Mouse (Mus musculus): ENCODE measurements around the gene Epb41l5. TPM values are rescaled to one million over a fixed set of nuclear protein-coding genes. Genes with fewer than 3 reads are reported as not detected.

The Epb41l5 gene
- total RNA-seq, 2 experiments from 2014 or later: 2.7 to 5.6 TPM

GRCm38 (mm10) chr1:119505951-119506350, 142.8 kb downstream of the Epb41l5 start:
- intact Hi-C loops (cut with DNase I): loop anchor here (10.0 kb wide), 1 partner anchor 1191 kb away; the partner anchor contains the start of gene Tsn
- no peak for DNase-seq

- intact Hi-C loops (cut with DNase I): loop anchor here (10.0 kb wide), 1 partner anchor 1190 kb away; the partner anchor contains the start of gene Tsn
- peak; percentile 96 for DNase-seq
These were observed 144.3 kb downstream of the Epb41l5 start, which contains the start of gene Ralb for GRCm38 (mm10) chr1:119504260-119505062. TSS of gene Ralb (minus strand) at chr1:119504794.

- intact Hi-C loops (cut with DNase I): loop anchor here (10.0 kb wide), 1 partner anchor 1189 kb away; the partner anchor contains the start of gene Tsn
- DNase-seq: no peak
These were observed 145.0 kb downstream of the Epb41l5 start for GRCm38 (mm10) chr1:119503808-119504207.

GRCm38 (mm10) chr1:119503181-119503580, 145.6 kb downstream of the Epb41l5 start:
- intact Hi-C loops (cut with DNase I): loop anchor here (10.0 kb wide), 1 partner anchor 1188 kb away; the partner anchor contains the start of gene Tsn
- no peak for DNase-seq

GRCm38 (mm10) chr1:119502729-119503128, 146.1 kb downstream of the Epb41l5 start:
- DNase-seq: no peak
- intact Hi-C loops (cut with DNase I): loop anchor here (10.0 kb wide), 1 partner anchor 1188 kb away; the partner anchor contains the start of gene Tsn

- no peak for DNase-seq
These were observed 146.9 kb downstream of the Epb41l5 start for GRCm38 (mm10) chr1:119501881-119502280.

GRCm38 (mm10) chr1:119499456-119499855, 149.3 kb downstream of the Epb41l5 start:
- DNase-seq: no peak

More at GRCm38 (mm10) chr1:119501881-119502280, 146.9 kb downstream of the Epb41l5 start:
- intact Hi-C loops (cut with DNase I): loop anchor here (10.0 kb wide), 1 partner anchor 1187 kb away; the partner anchor contains the start of gene Tsn

GRCm38 (mm10) chr1:119498536-119499231, 150.1 kb downstream of the Epb41l5 start:
- no peak for DNase-seq
- intact Hi-C loops (cut with DNase I): no loop called here

More at GRCm38 (mm10) chr1:119499456-119499855, 149.3 kb downstream of the Epb41l5 start:
- intact Hi-C loops (cut with DNase I): no loop called here

- intact Hi-C loops (cut with DNase I): no loop called here
- no peak for DNase-seq
These were observed 151.3 kb downstream of the Epb41l5 start for GRCm38 (mm10) chr1:119497346-119498004.

- intact Hi-C loops (cut with DNase I): no loop called here
- DNase-seq: no peak
These were observed 153.4 kb downstream of the Epb41l5 start for GRCm38 (mm10) chr1:119495396-119495775.

Other genes starting within 250 kb of the Epb41l5 start
- 1 to 10 TPM; 1.0 to 1.6 TPM for gene Inhbb, start 226.8 kb downstream of the Epb41l5 start, total RNA-seq (2021)
- gene Ralb, start 144.2 kb downstream of the Epb41l5 start, total RNA-seq (2021): 10 to 100 TPM; 36.7 to 39.6 TPM
- 10 to 100 TPM; 12.1 to 12.3 TPM for gene Tmem185b, start 122.8 kb downstream of the Epb41l5 start, total RNA-seq (2021)
- 10 to 100 TPM; 32.1 to 32.8 TPM for gene Ptpn4, start 188.6 kb upstream of the Epb41l5 start, total RNA-seq (2021)